Mouse (Mus musculus) liver, adult 2 months (tissue): ENCODE data around the gene Olfr774.
"Not testable (repeated sequence)": the region's sequence is repeated elsewhere in the genome, so short reads cannot be mapped to it uniquely, and the experiment has no call there.

Experiments used
- CTCF ChIP-seq: fragments of 200-500 bp; IDR thresholded peaks from 2 replicates; pipeline ENCODE4 v1.5.1; 2011; ENCODE audit warnings: low read depth, low read length, control low read depth
- POLR2A ChIP-seq: fragments of 200-500 bp; IDR thresholded peaks from 2 replicates; pipeline ENCODE4 v1.6.1; 2011; ENCODE audit warnings: low read length, control low read depth; ENCODE audit not compliant: insufficient read depth; ENCODE audit errors: extremely low read depth

GRCm38 (mm10) chr10:129187319-129187718 is 48.7 kb upstream of the Olfr774 start, which contains the start of gene Olfr773:
- not testable (repeated sequence) for TF ChIP-seq CTCF, POLR2A
